Mouse (Mus musculus) CH12.LX (cell line): ENCODE results near the gene Tbc1d9. TPM values are rescaled to one million over a fixed set of nuclear protein-coding genes. Genes with fewer than 3 reads are reported as not detected.

Experiments used
- DNase-seq: peaks from one replicate; pipeline ENCODE4 v3.0.0-alpha.2; 2013; ENCODE audit errors: extremely low read depth
- H3K27ac ChIP-seq: 2 replicates; pipeline ENCODE4 v1.5.1; 2012; ENCODE audit warnings: low read depth, mild to moderate bottlenecking, control low read depth, moderate library complexity; ENCODE audit not compliant: insufficient read depth
- H3K27me3 ChIP-seq: replicated peaks from 2 replicates; pipeline ENCODE3; 2012; ENCODE audit warnings: inconsistent platforms
- H3K36me3 ChIP-seq, 2 experiments: replicated peaks in 1 of 2; 2 replicates each; pipeline versions ENCODE3 to v1.6.1; 2012; ENCODE audit warnings: inconsistent platforms in 1 of 2, low read length in 1 of 2, mild to moderate bottlenecking in 1 of 2, mixed read lengths in 1 of 2, moderate library complexity in 1 of 2; ENCODE audit not compliant: control insufficient read depth in 1 of 2, insufficient read depth in 1 of 2
- H3K4me1 ChIP-seq, 2 experiments: 2 replicates each; pipeline ENCODE4 v1.6.1; 2012; ENCODE audit warnings: inconsistent platforms in 1 of 2, moderate library complexity in 1 of 2; ENCODE audit not compliant: insufficient read depth in 2 of 2, control insufficient read depth in 1 of 2
- H3K4me2 ChIP-seq: 2 replicates; pipeline ENCODE4 v1.6.1; 2012; ENCODE audit warnings: low read depth, mild to moderate bottlenecking, control low read depth; ENCODE audit not compliant: poor library complexity, insufficient read depth, severe bottlenecking
- H3K4me3 ChIP-seq, 3 experiments: fragments of 150-350 bp in 1 of 3; sonication (generic) in 1 of 3; replicated peaks in 1 of 3; 2 replicates each; pipeline versions ENCODE3 to v1.5.1; 2011 to 2012; ENCODE audit warnings: low read depth in 2 of 3, low read length in 2 of 3, mild to moderate bottlenecking in 2 of 3, moderate library complexity in 2 of 3, control low read depth in 1 of 3, improper control_type of control experiment in 1 of 3, inconsistent platforms in 1 of 3, mixed read lengths in 1 of 3; ENCODE audit not compliant: poor library complexity in 1 of 3
- H3K79me2 ChIP-seq: replicated peaks from 2 replicates; pipeline ENCODE4 v1.6.1; 2012; ENCODE audit warnings: mild to moderate bottlenecking, moderate library complexity; ENCODE audit not compliant: control insufficient read depth, poor library complexity, insufficient read depth, severe bottlenecking; ENCODE audit errors: extremely low read depth
- H3K9ac ChIP-seq: 2 replicates; pipeline ENCODE4 v1.6.1; 2012; ENCODE audit warnings: low read depth, mild to moderate bottlenecking, control low read depth, moderate library complexity; ENCODE audit not compliant: insufficient read depth
- H3K9me3 ChIP-seq: replicated peaks from 2 replicates; pipeline ENCODE3; 2012; ENCODE audit warnings: low read length, inconsistent platforms, mixed read lengths
- CTCF ChIP-seq, 2 experiments: IDR thresholded peaks in 1 of 2; conservative IDR thresholded peaks in 1 of 2; 2 replicates each; pipeline ENCODE4 v1.5.1; 2011 to 2012; ENCODE audit warnings: low read depth in 2 of 2, low read length in 2 of 2, improper control_type of control experiment in 1 of 2, inconsistent platforms in 1 of 2, mild to moderate bottlenecking in 1 of 2, moderate library complexity in 1 of 2
- EP300 ChIP-seq: IDR thresholded peaks from 2 replicates; pipeline ENCODE4 v1.6.1; 2011; ENCODE audit warnings: low read length, improper control_type of control experiment
- HCFC1 ChIP-seq: IDR thresholded peaks from 2 replicates; pipeline ENCODE4 v1.6.1; 2012; ENCODE audit warnings: low read depth, mild to moderate bottlenecking, inconsistent platforms, low read length, improper control_type of control experiment
- IRF4 ChIP-seq: IDR thresholded peaks from 2 replicates; pipeline ENCODE4 v1.6.1; 2014; ENCODE audit warnings: low read depth, mild to moderate bottlenecking, inconsistent platforms, low read length, improper control_type of control experiment
- JUN ChIP-seq: IDR thresholded peaks from 2 replicates; pipeline ENCODE4 v1.6.1; 2011; ENCODE audit warnings: low read depth, mild to moderate bottlenecking, low read length, improper control_type of control experiment, moderate library complexity; ENCODE audit not compliant: insufficient read depth
- MAX ChIP-seq: IDR thresholded peaks from 2 replicates; pipeline ENCODE4 v1.6.1; 2011; ENCODE audit warnings: low read length, improper control_type of control experiment
- MXI1 ChIP-seq: IDR thresholded peaks from 2 replicates; pipeline ENCODE4 v1.6.1; 2011; ENCODE audit warnings: mild to moderate bottlenecking, low read depth, low read length, improper control_type of control experiment
- POLR2A ChIP-seq: IDR thresholded peaks from 2 replicates; pipeline ENCODE4 v1.6.1; 2011; ENCODE audit warnings: low read depth, mild to moderate bottlenecking, improper control_type of control experiment, low read length
- POLR2AphosphoS2 ChIP-seq: IDR thresholded peaks from 2 replicates; pipeline ENCODE4 v1.6.1; 2011; ENCODE audit warnings: low read depth, low read length, improper control_type of control experiment
- RAD21 ChIP-seq: IDR thresholded peaks from 2 replicates; pipeline ENCODE4 v1.6.1; 2011; ENCODE audit warnings: low read depth, mild to moderate bottlenecking, low read length, improper control_type of control experiment, moderate library complexity
- TCF12 ChIP-seq: IDR thresholded peaks from 2 replicates; pipeline ENCODE4 v1.6.1; 2014; ENCODE audit warnings: low read depth, mild to moderate bottlenecking, inconsistent platforms, low read length, improper control_type of control experiment
- UBTF ChIP-seq: IDR thresholded peaks from 2 replicates; pipeline ENCODE4 v1.6.1; 2012; ENCODE audit warnings: low read depth, mild to moderate bottlenecking, inconsistent platforms, low read length, improper control_type of control experiment, moderate library complexity
- ZC3H11A ChIP-seq: IDR thresholded peaks from 2 replicates; pipeline ENCODE4 v1.6.1; 2012; ENCODE audit warnings: low read depth, mild to moderate bottlenecking, inconsistent platforms, low read length, improper control_type of control experiment
- dilution Hi-C: fragments of 300-500 bp; cut with MboI; formaldehyde crosslinking; loops from 2 replicates; pipeline ENCODE4 v1.14.3; 2020; ENCODE audit warnings: low sequenced_read_pairs; ENCODE audit not compliant: extremely low pct_unique_long_range_greater_than_20kb, extremely low pct_ligation_motif_present
- in situ Hi-C: fragments of 300-500 bp; cut with MboI; formaldehyde crosslinking; loops from 3 replicates; pipeline ENCODE4 v1.14.3; 2019; ENCODE audit warnings: low sequenced_read_pairs, low pct_ligation_motif_present, low pct_unique_long_range_greater_than_20kb, mixed read lengths
- polyA plus RNA-seq: library from polyadenylated mRNA; unstranded; fragments of >175 nt; gene quantifications from 2 replicates; pipeline ENCODE4 v1.2.1, GENCODE M21; 2012; ENCODE audit warnings: low read depth; ENCODE audit not compliant: insufficient read length
- total RNA-seq, 2 experiments: library from RNA; depleted of rRNA; stranded (reverse); fragments of 300-350 nt in 1 of 2; fragments of >200 nt in 1 of 2; gene quantifications; 2 replicates each; pipeline ENCODE4 v1.2.3; 2012 to 2014

The Tbc1d9 gene
- total RNA-seq (2012; rRNA removed) (4.3 and 5.0 TPM in 2 replicates), total RNA-seq (2014; rRNA removed) (0.69 and 1.6 TPM in 2 replicates), polyA plus RNA-seq (0.71 and 1.3 TPM in 2 replicates)

DNA sequence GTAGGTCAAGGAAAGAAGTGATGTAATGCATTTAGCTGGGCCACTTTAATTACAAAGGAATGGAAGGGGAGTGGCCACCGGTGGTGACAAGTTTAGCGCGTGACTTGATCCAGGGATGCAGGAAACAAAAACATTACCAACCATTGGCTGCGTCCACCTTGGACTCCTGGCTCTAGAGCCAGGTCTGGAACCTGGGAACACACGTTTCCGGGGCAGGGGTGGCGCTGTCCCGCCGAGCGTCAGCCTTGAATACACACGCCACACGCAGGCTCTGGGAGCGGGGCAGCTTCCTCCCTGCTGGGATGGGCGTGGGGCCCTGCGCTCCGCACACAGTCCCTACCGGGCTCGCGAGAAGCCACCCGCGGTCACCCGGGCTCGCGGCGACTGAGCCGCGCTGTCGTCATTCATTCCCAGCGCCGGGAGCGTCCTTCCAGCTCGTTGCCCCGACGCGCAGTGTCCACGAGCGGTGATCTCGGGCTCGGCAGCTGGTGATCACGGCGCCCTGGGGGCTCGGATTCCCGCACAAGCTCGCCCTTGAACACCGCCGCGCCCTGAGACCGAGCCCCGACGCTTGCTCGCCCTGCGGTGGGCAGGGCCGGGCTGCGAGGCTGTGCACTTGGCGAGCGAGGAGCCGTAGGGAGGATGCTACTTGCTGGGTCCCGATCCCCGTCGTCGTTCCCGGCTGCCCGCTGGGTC lies at the start of gene Tbc1d9:
Gene Tbc1d9 (plus strand): TSS at position 118 of the 696 bp plus-strand sequence.
- Histone ChIP-seq H3K4me3 (peak within 1 kb of the TSS; percentile 53 to 91 (median 68)), H3K4me1 (peaks cover 5 to 33% of the 10 kb centered on the region in 2 experiments; a peak in 3 of 4 replicates), H3K27me3 (peaks cover 2% of the 10 kb centered on the region), H3K36me3 (no peaks in the 10 kb centered on the region), H3K27ac (peak within 1 kb of the TSS; percentile 12), H3K9me3 (peaks cover 7% of the 10 kb centered on the region), H3K79me2 (peaks cover 9% of the 10 kb centered on the region), H3K9ac (peak within 1 kb of the TSS; percentile 90), H3K4me2 (peak within 1 kb of the TSS; percentile 11)
- TF ChIP-seq MAX (no peak; the same call in 1 of the 2 replicates), JUN (no peak), HCFC1 (no peak), UBTF (peak; percentile 94; the same call in 1 of the 2 replicates), MXI1 (0 out of 2 replicates have a peak, but pooled peaks have one; percentile 10), POLR2A (peak; percentile 27; the same call in 1 of the 2 replicates), CTCF (conservative IDR thresholded peaks at IDR 0.05 in 1 of 2, IDR thresholded peaks at IDR 0.05 in 1 of 2; ENCODE audit: low read depth in 2 of 2, low read length in 2 of 2) (peak in 1 of 2 experiments; percentile 36; a peak in 1 of 4 replicates), IRF4 (peak; percentile 17; the same call in 1 of the 2 replicates), TCF12 (peak; percentile 28; the same call in 1 of the 2 replicates), POLR2AphosphoS2 (no peak)
- DNase-seq: no peak
- in situ Hi-C loops (no loop called here), dilution Hi-C loops (no loop called here)

DNA sequence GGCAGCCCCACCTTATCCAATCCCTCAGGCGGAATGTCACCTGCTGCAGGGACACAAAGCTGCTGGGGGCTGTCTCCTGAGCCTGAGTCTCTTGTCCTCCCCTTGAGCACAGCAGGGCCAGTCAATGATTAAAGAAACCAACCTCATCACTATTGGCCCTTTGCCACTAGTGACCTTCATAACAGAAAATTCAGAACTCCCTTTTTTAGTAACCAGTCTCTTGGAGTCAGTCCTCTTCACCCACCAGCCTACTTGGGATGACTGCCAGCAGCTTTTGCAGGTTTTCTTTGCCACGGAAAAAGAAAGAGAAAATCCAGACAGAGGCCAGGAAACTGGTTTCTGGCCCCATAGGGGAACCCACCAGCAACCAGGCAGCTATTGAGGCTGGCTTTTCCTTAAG lies 30.1 kb upstream of the Tbc1d9 start:
- Histone ChIP-seq H3K27ac (no peak overlapping the region), H3K4me3 (no peak overlapping the region), H3K4me1 (peaks cover 23 to 64% of the 10 kb centered on the region in 2 experiments), H3K27me3 (no peaks in the 10 kb centered on the region), H3K9ac (no peak overlapping the region), H3K4me2 (no peak overlapping the region), H3K36me3 (no peaks in the 10 kb centered on the region), H3K9me3 (no peaks in the 10 kb centered on the region), H3K79me2 (no peaks in the 10 kb centered on the region)
- TF ChIP-seq ZC3H11A (no peak), RAD21 (no peak)
- in situ Hi-C loops: no loop called here
- dilution Hi-C loops: no loop called here
- DNase-seq: no peak

DNA sequence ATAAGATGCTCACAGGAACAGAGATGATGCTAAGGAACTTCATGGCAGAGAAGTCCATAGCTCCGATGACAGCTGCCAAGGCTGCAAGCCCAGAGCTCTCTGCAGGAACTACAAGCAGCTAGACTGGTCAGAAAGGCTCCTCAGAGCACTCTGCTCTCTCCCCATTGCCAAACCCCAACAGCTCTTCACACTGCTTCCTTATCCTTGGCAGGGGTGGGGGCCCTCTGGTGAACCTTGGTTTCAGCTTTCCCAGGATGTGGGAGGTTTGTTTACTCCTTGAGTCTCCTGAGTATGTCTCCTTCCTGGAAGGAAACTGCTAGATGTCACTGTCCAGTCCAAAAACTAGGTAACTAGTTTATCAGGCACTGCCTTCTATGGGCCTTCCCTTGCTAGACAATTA lies 25.1 kb upstream of the Tbc1d9 start:
- peaks cover 15 to 45% of the 10 kb centered on the region in 2 experiments for H3K4me1 ChIP-seq
- no peaks in the 10 kb centered on the region for H3K27me3 ChIP-seq
- in situ Hi-C loops (no loop called here), dilution Hi-C loops (no loop called here)
- H3K27ac ChIP-seq: no peak overlapping the region
- H3K4me3 ChIP-seq: no peak overlapping the region
- no peak for DNase-seq
- no peaks in the 10 kb centered on the region for H3K36me3 ChIP-seq
- no peak for TF ChIP-seq EP300
- no peaks in the 10 kb centered on the region for H3K79me2 ChIP-seq
- H3K9ac ChIP-seq: no peak overlapping the region; the same call in 1 of the 2 replicates
- H3K9me3 ChIP-seq: peaks cover 7% of the 10 kb centered on the region
- H3K4me2 ChIP-seq: no peak overlapping the region
